Mouse (Mus musculus) forebrain, postnatal 0 days (tissue): ENCODE measurements around the gene Gm20708. TPM values are rescaled to one million over a fixed set of nuclear protein-coding genes. Genes with fewer than 3 reads are reported as not detected.

Experiments
- ATAC-seq: fragments of 200-750 bp; cut with Nextera tagmentation; 2 replicates; pipeline ENCODE4 v1.8.0; 2017; ENCODE audit warnings: mild to moderate bottlenecking, moderate library complexity
- DNase-seq: peaks from one replicate; pipeline ENCODE4 v3.0.0-alpha.2; 2015
- H3K27ac ChIP-seq: fragments of 300-500 bp; sonication (generic); 2 replicates; pipeline ENCODE4 v1.5.1; 2014; ENCODE audit warnings: low read depth, mild to moderate bottlenecking, antibody characterized with exemption, low read length, moderate library complexity, mixed read lengths
- H3K27me3 ChIP-seq: fragments of 300-500 bp; sonication (generic); 2 replicates; pipeline ENCODE4 v1.6.1; 2014; ENCODE audit warnings: mild to moderate bottlenecking, low read length, mixed read lengths; ENCODE audit not compliant: insufficient read depth
- H3K36me3 ChIP-seq: fragments of 300-500 bp; sonication (generic); 2 replicates; pipeline ENCODE4 v1.6.1; 2014; ENCODE audit warnings: mild to moderate bottlenecking, moderate library complexity; ENCODE audit not compliant: insufficient read depth
- H3K4me1 ChIP-seq: fragments of 300-500 bp; sonication (generic); 2 replicates; pipeline ENCODE4 v1.6.1; 2014; ENCODE audit warnings: antibody characterized with exemption; ENCODE audit not compliant: insufficient read depth
- H3K4me2 ChIP-seq: fragments of 300-500 bp; sonication (generic); 2 replicates; pipeline ENCODE4 v1.6.1; 2014; ENCODE audit warnings: low read depth, mild to moderate bottlenecking, moderate library complexity
- H3K4me3 ChIP-seq: fragments of 300-500 bp; sonication (generic); 2 replicates; pipeline ENCODE4 v1.5.1; 2014; ENCODE audit warnings: low read depth, low read length, mixed read lengths
- H3K9ac ChIP-seq: fragments of 300-500 bp; sonication (generic); 2 replicates; pipeline ENCODE4 v1.6.1; 2014; ENCODE audit warnings: mild to moderate bottlenecking
- H3K9me3 ChIP-seq: fragments of 300-500 bp; sonication (generic); 2 replicates; pipeline ENCODE4 v1.6.1; 2016; ENCODE audit warnings: low read length
- CTCF ChIP-seq: sonication (generic); IDR thresholded peaks from 2 replicates; pipeline ENCODE4 v1.5.1; 2016; ENCODE audit warnings: antibody characterized with exemption, control low read depth, low read depth
- WGBS: fragments of 180-500 bp; shearing (Covaris S2); extraction: QIAGEN DNeasy Blood & Tissue Kit; methylation state at CpG from one replicate; pipeline ENCODE4 v1.1.7; 2014; 5-methylcytosine and 5-hydroxymethylcytosine counted together
- polyA plus RNA-seq: library from polyadenylated mRNA; unstranded; fragments of >200 nt; fragmentation: Nextera tagmentation; extraction: Ambion mirVana; gene quantifications from 2 replicates; pipeline ENCODE4 v1.2.1, GENCODE M21; 2015
- total RNA-seq: library from RNA; depleted of rRNA; stranded (reverse); fragments of >200 nt; gene quantifications from 2 replicates; pipeline ENCODE4 v1.2.3, GENCODE M21; 2014

Gene Gm20708
- total and polyA plus RNA-seq, 2 experiments from 2014 or later, result 1.1 to 2.0 TPM

- no peak for DNase-seq
- no peaks in the 10 kb centered on the region for H3K36me3 ChIP-seq
- 57% methylated on average over 1 of the region's 1 CpGs for WGBS
Observed at GRCm38 (mm10) chr11:117840910-117841309, 31.4 kb downstream of the Gm20708 start.

GRCm38 (mm10) chr11:117843434-117843833 lies 34.0 kb downstream of the Gm20708 start:
- ATAC-seq (no peak), DNase-seq (no peak)
- no peak overlapping the region for H3K4me3 ChIP-seq
- H3K4me1 ChIP-seq, result peaks cover 5% of the 10 kb centered on the region; the same call in 1 of the 2 replicates
- no peaks in the 10 kb centered on the region for H3K27me3 ChIP-seq
- H3K36me3 ChIP-seq, result no peaks in the 10 kb centered on the region
- H3K9me3 ChIP-seq, result no peaks in the 10 kb centered on the region
- H3K4me2 ChIP-seq, result no peak overlapping the region
- WGBS, result 86% methylated on average over 2 of the region's 2 CpGs
- no peak overlapping the region for H3K9ac ChIP-seq
- no peak overlapping the region for H3K27ac ChIP-seq
- no peak for TF ChIP-seq CTCF

More at GRCm38 (mm10) chr11:117840910-117841309, 31.4 kb downstream of the Gm20708 start:
- H3K27me3 ChIP-seq, result no peaks in the 10 kb centered on the region
- no peak for TF ChIP-seq CTCF
- no peak overlapping the region for H3K27ac ChIP-seq
- H3K9ac ChIP-seq, result no peak overlapping the region
- no peaks in the 10 kb centered on the region for H3K4me1 ChIP-seq
- no peaks in the 10 kb centered on the region for H3K9me3 ChIP-seq
- no peak overlapping the region for H3K4me2 ChIP-seq
- H3K4me3 ChIP-seq, result no peak overlapping the region
- no peak for ATAC-seq

DNA sequence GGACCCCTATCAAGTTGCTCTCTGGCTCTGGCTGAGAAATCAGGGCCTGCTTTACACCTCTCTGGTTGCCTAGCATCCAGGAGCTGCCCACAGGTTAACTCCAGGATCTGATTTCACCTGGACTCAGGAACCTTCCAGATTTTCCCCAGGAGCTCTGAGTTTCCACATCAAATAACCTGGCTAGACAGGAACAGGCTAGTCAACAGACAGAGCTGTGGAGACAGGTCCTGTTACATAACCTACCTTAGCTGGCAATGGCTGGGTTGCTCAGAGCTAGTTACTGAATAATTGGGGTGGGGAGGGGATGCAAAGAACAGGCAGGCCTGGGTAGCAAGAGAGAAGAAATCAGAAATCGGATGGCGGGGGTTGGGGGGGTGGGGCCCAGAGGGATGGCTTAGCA lies 35.5 kb downstream of the Gm20708 start:
- Histone ChIP-seq H3K4me3 (no peak overlapping the region), H3K27me3 (no peaks in the 10 kb centered on the region), H3K4me1 (peaks cover 6% of the 10 kb centered on the region; the same call in 1 of the 2 replicates), H3K36me3 (no peaks in the 10 kb centered on the region), H3K9me3 (no peaks in the 10 kb centered on the region), H3K9ac (no peak overlapping the region), H3K27ac (no peak overlapping the region), H3K4me2 (no peak overlapping the region)
- 72% methylated on average over 2 of the region's 2 CpGs for WGBS
- no peak for TF ChIP-seq CTCF
- DNase-seq (no peak), ATAC-seq (no peak)

DNA sequence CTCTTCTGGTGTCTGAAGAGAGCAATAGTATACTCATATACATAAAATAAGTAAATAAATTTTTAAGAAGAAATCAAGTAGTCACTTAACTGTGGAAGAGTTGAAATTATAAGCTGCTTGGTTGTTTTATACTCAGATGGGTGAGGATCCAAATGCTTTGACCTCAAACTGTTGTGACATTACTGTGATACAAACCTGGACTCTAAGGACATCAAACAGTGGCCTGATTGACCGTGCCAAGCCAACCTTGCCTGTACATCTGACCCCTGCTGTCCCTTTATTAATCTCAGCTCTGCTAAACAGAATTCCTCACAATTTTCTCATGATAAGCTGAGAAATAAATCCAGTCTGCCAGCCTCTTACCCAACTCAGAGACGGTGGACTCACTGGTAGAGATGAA lies 36.2 kb downstream of the Gm20708 start:
- Histone ChIP-seq H3K9me3 (no peaks in the 10 kb centered on the region), H3K4me3 (no peak overlapping the region), H3K4me1 (peaks cover 6% of the 10 kb centered on the region; the same call in 1 of the 2 replicates), H3K36me3 (no peaks in the 10 kb centered on the region), H3K27me3 (no peaks in the 10 kb centered on the region), H3K27ac (no peak overlapping the region), H3K9ac (no peak overlapping the region), H3K4me2 (no peak overlapping the region)
- WGBS, result 77% methylated on average over 2 of the region's 2 CpGs
- no peak for ATAC-seq
- no peak for TF ChIP-seq CTCF
- DNase-seq, result no peak

DNA sequence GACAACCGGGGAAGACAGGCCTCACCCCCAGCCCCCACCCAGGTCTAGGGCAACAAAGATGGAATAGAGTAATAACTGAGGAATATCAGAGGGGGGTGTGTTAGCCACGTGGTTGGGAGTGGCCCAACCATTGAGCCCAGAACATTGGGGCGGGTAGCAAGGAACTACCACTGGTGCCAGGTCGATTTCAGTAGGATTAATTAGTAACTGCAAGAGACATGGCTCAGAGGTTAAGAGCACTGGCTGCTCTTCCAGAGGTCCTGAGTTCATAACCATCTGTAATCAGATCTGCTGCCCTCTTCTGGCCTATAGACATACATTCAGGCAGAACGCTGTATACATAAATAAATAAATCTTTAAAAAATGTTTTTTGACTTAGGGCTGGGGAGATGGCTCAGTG lies 37.2 kb downstream of the Gm20708 start:
- Histone ChIP-seq H3K4me1 (peaks cover 6% of the 10 kb centered on the region; the same call in 1 of the 2 replicates), H3K9ac (no peak overlapping the region), H3K9me3 (no peaks in the 10 kb centered on the region), H3K4me3 (no peak overlapping the region), H3K27ac (no peak overlapping the region), H3K4me2 (no peak overlapping the region), H3K36me3 (no peaks in the 10 kb centered on the region), H3K27me3 (no peaks in the 10 kb centered on the region)
- no peak for DNase-seq
- ATAC-seq, result no peak
- 51% methylated on average over 5 of the region's 5 CpGs for WGBS
- peak; percentile 38 for TF ChIP-seq CTCF

GRCm38 (mm10) chr11:117847593-117848215 lies 38.2 kb downstream of the Gm20708 start:
- H3K9me3 ChIP-seq, result no peaks in the 10 kb centered on the region
- no peaks in the 10 kb centered on the region for H3K27me3 ChIP-seq
- peak overlapping the region; percentile 87; the same call in 1 of the 2 replicates for H3K4me2 ChIP-seq
- DNase-seq (no peak), ATAC-seq (no peak)
- peak overlapping the region; percentile 95 for H3K9ac ChIP-seq
- peak overlapping the region; percentile 62 for H3K4me3 ChIP-seq
- H3K4me1 ChIP-seq, result peaks cover 6% of the 10 kb centered on the region; the same call in 1 of the 2 replicates
- no peaks in the 10 kb centered on the region for H3K36me3 ChIP-seq
- no peak for TF ChIP-seq CTCF
- H3K27ac ChIP-seq, result peak overlapping the region; percentile 99
- WGBS, result 80% methylated on average over 7 of the region's 7 CpGs

- 7% methylated on average over 19 of the region's 19 CpGs for WGBS
- peak; percentile 91 for ATAC-seq
- no peak for DNase-seq
- H3K27ac ChIP-seq, result peak overlapping the region; percentile 99
- H3K4me3 ChIP-seq, result peak overlapping the region; percentile 62
- H3K27me3 ChIP-seq, result no peaks in the 10 kb centered on the region
- peak overlapping the region; percentile 95 for H3K9ac ChIP-seq
- H3K4me1 ChIP-seq, result peaks cover 6% of the 10 kb centered on the region; the same call in 1 of the 2 replicates
- no peak for TF ChIP-seq CTCF
- H3K4me2 ChIP-seq, result peak overlapping the region; percentile 87
- no peaks in the 10 kb centered on the region for H3K9me3 ChIP-seq
- H3K36me3 ChIP-seq, result no peaks in the 10 kb centered on the region
Observed at GRCm38 (mm10) chr11:117848271-117848984, 39.0 kb downstream of the Gm20708 start.
